Mouse (Mus musculus) liver, postnatal 0 days (tissue): ENCODE data around the gene Gm9945. TPM values are rescaled to one million over a fixed set of nuclear protein-coding genes. Genes with fewer than 3 reads are reported as not detected.

ENCODE experiments used
- ATAC-seq: fragments of 200-750 bp; cut with Nextera tagmentation; 2 replicates; pipeline ENCODE4 v1.8.0; 2017; ENCODE audit warnings: mild to moderate bottlenecking, moderate library complexity
- DNase-seq: peaks from one replicate; pipeline ENCODE4 v3.0.0-alpha.2; 2016
- H3K27ac ChIP-seq: fragments of 300-500 bp; sonication (generic); 2 replicates; pipeline ENCODE4 v1.5.1; 2014; ENCODE audit warnings: antibody characterized with exemption, moderate library complexity, mild to moderate bottlenecking, low read depth
- H3K27me3 ChIP-seq: fragments of 300-500 bp; sonication (generic); 2 replicates; pipeline ENCODE4 v1.6.1; 2014; ENCODE audit warnings: low read length, control low read depth, mixed read lengths; ENCODE audit not compliant: insufficient read depth
- H3K36me3 ChIP-seq: fragments of 300-500 bp; sonication (generic); replicated peaks from 2 replicates; pipeline ENCODE4 v1.6.1; 2014; ENCODE audit warnings: mild to moderate bottlenecking, control low read depth, low read length, moderate library complexity, mixed read lengths; ENCODE audit not compliant: insufficient read depth
- H3K4me1 ChIP-seq: fragments of 300-500 bp; sonication (generic); 2 replicates; pipeline ENCODE4 v1.6.1; 2014; ENCODE audit warnings: antibody characterized with exemption, mild to moderate bottlenecking, control low read depth; ENCODE audit not compliant: insufficient read depth
- H3K4me2 ChIP-seq: fragments of 300-500 bp; sonication (generic); 2 replicates; pipeline ENCODE4 v1.6.1; 2014; ENCODE audit warnings: low read depth, mild to moderate bottlenecking, low read length, moderate library complexity, mixed read lengths
- H3K4me3 ChIP-seq: fragments of 300-500 bp; sonication (generic); 2 replicates; pipeline ENCODE4 v1.5.1; 2014; ENCODE audit warnings: low read depth, low read length
- H3K9ac ChIP-seq: fragments of 300-500 bp; sonication (generic); replicated peaks from 2 replicates; pipeline ENCODE4 v1.6.1; 2014; ENCODE audit warnings: mild to moderate bottlenecking, moderate library complexity
- H3K9me3 ChIP-seq: fragments of 300-500 bp; sonication (generic); 2 replicates; pipeline ENCODE4 v1.6.1; 2016; ENCODE audit warnings: mild to moderate bottlenecking, control low read depth, low read length, mixed read lengths
- CTCF ChIP-seq: sonication (generic); IDR thresholded peaks from 2 replicates; pipeline ENCODE4 v1.5.1; 2016; ENCODE audit warnings: antibody characterized with exemption, low read depth
- EP300 ChIP-seq: IDR thresholded peaks from 2 replicates; pipeline ENCODE4 v1.6.1; 2016; ENCODE audit warnings: antibody characterized with exemption, low read depth, mild to moderate bottlenecking
- WGBS: fragments of 180-500 bp; shearing (Covaris S2); extraction: QIAGEN DNeasy Blood & Tissue Kit; methylation state at CpG from one replicate; pipeline ENCODE4 v1.1.7; 2014; ENCODE audit not compliant: insufficient replicate concordance; 5-methylcytosine and 5-hydroxymethylcytosine counted together
- polyA plus RNA-seq: library from polyadenylated mRNA; unstranded; fragments of >200 nt; fragmentation: Nextera tagmentation; extraction: Ambion mirVana; gene quantifications from 2 replicates; pipeline ENCODE4 v1.2.1, GENCODE M21; 2015

The Gm9945 gene
- polyA plus RNA-seq, 1 experiment from 2014 or later: 0.15 TPM

GRCm38 (mm10) chr11:53486351-53486750 lies 6.4 kb downstream of the Gm9945 start:
- Histone ChIP-seq H3K4me2 (no peak overlapping the region), H3K4me1 (peaks cover 13% of the 10 kb centered on the region)
- 70% methylated on average over 3 of the region's 3 CpGs for WGBS

GRCm38 (mm10) chr11:53486822-53487594 lies 7.0 kb downstream of the Gm9945 start:
- Histone ChIP-seq H3K4me2 (peak overlapping the region; percentile 44), H3K27ac (no peak overlapping the region), H3K27me3 (peaks cover 12% of the 10 kb centered on the region), H3K9me3 (no peaks in the 10 kb centered on the region), H3K4me1 (peaks cover 11% of the 10 kb centered on the region), H3K4me3 (no peak overlapping the region), H3K9ac (no peak overlapping the region), H3K36me3 (no peaks in the 10 kb centered on the region)
- no peak for TF ChIP-seq CTCF
- TF ChIP-seq EP300: no peak
- WGBS: 14% methylated on average over 27 of the region's 27 CpGs
- ATAC-seq: peak; percentile 39; the same call in 1 of the 2 replicates
- DNase-seq: peak; percentile 70

More at GRCm38 (mm10) chr11:53486351-53486750, 6.4 kb downstream of the Gm9945 start:
- no peak overlapping the region for H3K4me3 ChIP-seq
- peaks cover 12% of the 10 kb centered on the region for H3K27me3 ChIP-seq
- DNase-seq: no peak
- H3K36me3 ChIP-seq: no peaks in the 10 kb centered on the region
- ATAC-seq: no peak
- TF ChIP-seq EP300 (no peak), CTCF (no peak)
- H3K9ac ChIP-seq: no peak overlapping the region
- H3K9me3 ChIP-seq: no peaks in the 10 kb centered on the region
- H3K27ac ChIP-seq: no peak overlapping the region

GRCm38 (mm10) chr11:53489007-53489406 lies 9.0 kb downstream of the Gm9945 start:
- H3K9me3 ChIP-seq: no peaks in the 10 kb centered on the region
- H3K9ac ChIP-seq: no peak overlapping the region
- peaks cover 11% of the 10 kb centered on the region for H3K4me1 ChIP-seq
- WGBS: 96% methylated on average over 5 of the region's 5 CpGs
- no peaks in the 10 kb centered on the region for H3K36me3 ChIP-seq
- H3K27me3 ChIP-seq: peaks cover 12% of the 10 kb centered on the region
- H3K27ac ChIP-seq: no peak overlapping the region
- ATAC-seq (no peak), DNase-seq (no peak)
- H3K4me2 ChIP-seq: no peak overlapping the region
- TF ChIP-seq EP300 (no peak), CTCF (peak; percentile 37)
- no peak overlapping the region for H3K4me3 ChIP-seq

GRCm38 (mm10) chr11:53489421-53489820 lies 9.5 kb downstream of the Gm9945 start:
- Histone ChIP-seq H3K4me3 (no peak overlapping the region), H3K4me1 (peaks cover 11% of the 10 kb centered on the region), H3K9ac (no peak overlapping the region), H3K9me3 (no peaks in the 10 kb centered on the region), H3K27ac (no peak overlapping the region), H3K36me3 (no peaks in the 10 kb centered on the region), H3K27me3 (peaks cover 12% of the 10 kb centered on the region), H3K4me2 (no peak overlapping the region)
- TF ChIP-seq EP300 (no peak), CTCF (no peak)
- no peak for ATAC-seq
- 75% methylated on average over 9 of the region's 9 CpGs for WGBS
- DNase-seq: no peak

- Histone ChIP-seq H3K4me1 (peaks cover 7% of the 10 kb centered on the region), H3K9ac (no peak overlapping the region), H3K9me3 (no peaks in the 10 kb centered on the region), H3K27ac (peak overlapping the region; percentile 51; the same call in 1 of the 2 replicates), H3K4me3 (no peak overlapping the region), H3K4me2 (no peak overlapping the region), H3K27me3 (peaks cover 4% of the 10 kb centered on the region), H3K36me3 (no peaks in the 10 kb centered on the region)
- TF ChIP-seq EP300: no peak
- no peak for TF ChIP-seq CTCF
- DNase-seq (no peak), ATAC-seq (peak; percentile 31; the same call in 1 of the 2 replicates)
- WGBS: 19% methylated on average over 8 of the region's 8 CpGs
Measured at GRCm38 (mm10) chr11:53491954-53492401, 12.0 kb downstream of the Gm9945 start.

- H3K4me2 ChIP-seq: no peak overlapping the region
- DNase-seq (no peak), ATAC-seq (no peak)
- no peaks in the 10 kb centered on the region for H3K9me3 ChIP-seq
- H3K4me1 ChIP-seq: no peaks in the 10 kb centered on the region
- TF ChIP-seq CTCF (no peak), EP300 (no peak)
- H3K9ac ChIP-seq: no peak overlapping the region
- no peaks in the 10 kb centered on the region for H3K36me3 ChIP-seq
- no peak overlapping the region for H3K4me3 ChIP-seq
- 60% methylated on average over 3 of the region's 3 CpGs for WGBS
- no peaks in the 10 kb centered on the region for H3K27me3 ChIP-seq
- H3K27ac ChIP-seq: no peak overlapping the region
Measured at GRCm38 (mm10) chr11:53493243-53493955, 13.4 kb downstream of the Gm9945 start.
